Mouse (Mus musculus) c-Kit-positive CD71-negative TER-119-negative erythroid progenitor cells, embryonic 14.5 days (primary cell): Measurements from ENCODE around the gene Mindy4.

Experiments
- DNase-seq: peaks from one replicate; pipeline ENCODE4 v3.0.0-alpha.2; 2013; ENCODE audit warnings: low read depth

Gene Mindy4

DNA sequence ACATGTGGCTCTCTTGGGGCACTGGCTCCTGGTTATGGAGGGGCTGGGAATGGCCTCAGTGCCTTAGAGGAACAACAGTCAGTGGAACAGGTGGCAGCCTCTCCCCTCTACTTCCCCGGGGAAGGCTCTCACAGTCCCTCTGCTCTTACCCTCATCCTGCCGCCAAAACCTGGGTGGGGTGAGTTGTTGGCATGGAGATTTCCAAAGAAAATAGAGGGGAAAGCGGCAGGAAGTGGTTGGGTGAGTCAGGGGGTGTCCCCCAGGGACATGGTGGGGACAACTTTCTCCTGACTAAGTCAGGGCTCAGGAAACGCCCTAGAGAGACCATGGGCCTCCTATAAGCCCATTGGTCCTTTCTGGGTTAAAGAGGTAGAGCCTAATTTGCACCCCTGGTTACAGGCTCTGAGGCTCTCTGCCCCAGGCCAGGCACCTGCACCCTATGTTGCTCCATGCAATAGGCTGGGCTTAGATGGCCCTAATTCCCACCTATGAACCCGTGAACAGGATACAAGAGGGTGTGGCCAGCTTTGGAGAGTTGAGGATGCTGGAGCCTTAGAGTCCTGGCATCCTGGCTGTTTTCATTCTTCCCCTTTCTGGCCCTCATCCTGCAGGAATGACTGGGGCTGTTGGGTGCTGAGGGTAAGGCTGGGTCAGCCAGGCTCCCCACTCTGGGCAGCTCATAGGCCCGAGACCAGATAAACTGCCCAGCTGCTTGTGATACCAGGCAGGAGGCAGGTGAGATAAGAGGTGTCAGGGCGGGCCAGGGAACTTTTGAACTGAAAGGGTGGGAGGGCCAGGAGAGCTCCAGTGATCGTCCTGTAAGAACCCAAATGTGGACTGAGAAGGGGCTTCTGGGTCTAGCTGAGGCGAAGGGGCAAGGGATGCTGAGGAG, 136.0 kb downstream of the Mindy4 start:
- DNase-seq: no peak

DNA sequence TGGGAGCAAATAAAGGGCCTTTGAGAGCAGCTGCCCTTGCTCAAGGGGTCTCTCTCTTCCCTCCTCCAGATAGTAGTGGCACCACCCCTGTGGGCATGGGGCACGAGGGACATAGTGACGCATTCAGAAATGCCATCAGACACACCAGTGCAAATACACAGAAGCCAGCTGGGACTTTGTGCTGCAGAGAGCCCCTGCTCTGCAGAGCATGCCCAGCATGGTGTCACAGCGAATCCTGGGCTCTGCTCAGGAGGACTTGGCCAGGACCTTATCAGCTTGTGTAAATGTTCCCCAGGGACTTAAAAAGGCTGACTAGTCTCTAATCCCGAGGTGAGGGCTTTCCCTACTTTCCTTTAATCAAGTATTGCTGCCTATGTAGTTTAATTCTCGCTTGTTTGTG, 138.5 kb downstream of the Mindy4 start:
- no peak for DNase-seq

DNA sequence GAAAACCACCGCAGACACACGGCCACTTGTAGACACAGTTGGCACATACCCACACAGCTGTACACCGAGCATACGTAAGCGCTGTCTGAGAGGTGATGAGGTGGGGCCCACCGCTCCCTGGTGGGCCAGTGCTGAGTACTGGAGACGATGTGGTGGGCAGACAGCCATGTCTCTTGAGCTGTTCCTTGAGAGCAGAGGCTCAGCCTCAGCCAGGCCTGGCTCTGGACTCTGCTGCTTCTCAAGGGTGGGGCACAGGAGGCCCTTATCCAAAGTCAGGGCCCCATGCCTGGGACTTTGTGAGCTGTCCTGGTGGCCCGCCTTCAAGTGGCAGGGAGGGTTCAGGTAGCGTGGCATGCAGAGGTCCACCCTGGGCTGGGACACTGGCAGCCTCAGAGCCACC, 139.1 kb downstream of the Mindy4 start:
- no peak for DNase-seq

DNA sequence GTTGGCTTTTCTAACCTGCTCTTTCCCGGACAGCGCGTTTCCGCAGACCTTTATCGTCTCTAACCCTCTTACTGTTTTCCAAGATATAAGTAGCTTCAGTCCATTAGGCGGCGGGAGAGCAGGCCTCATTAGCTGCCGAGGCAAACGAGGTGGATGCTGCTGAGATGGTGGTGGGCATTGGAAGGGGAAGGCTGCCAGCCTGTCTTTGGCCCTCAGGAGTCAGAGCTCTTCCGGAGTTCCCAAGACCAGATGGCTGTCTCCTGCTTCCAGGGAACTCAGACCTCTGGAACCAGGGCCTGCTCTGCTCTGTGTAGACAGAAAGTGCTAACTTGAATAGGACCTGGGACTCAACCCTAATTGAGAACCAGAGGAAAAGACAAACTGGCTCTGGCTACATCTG, 140.3 kb downstream of the Mindy4 start:
- no peak for DNase-seq

DNA sequence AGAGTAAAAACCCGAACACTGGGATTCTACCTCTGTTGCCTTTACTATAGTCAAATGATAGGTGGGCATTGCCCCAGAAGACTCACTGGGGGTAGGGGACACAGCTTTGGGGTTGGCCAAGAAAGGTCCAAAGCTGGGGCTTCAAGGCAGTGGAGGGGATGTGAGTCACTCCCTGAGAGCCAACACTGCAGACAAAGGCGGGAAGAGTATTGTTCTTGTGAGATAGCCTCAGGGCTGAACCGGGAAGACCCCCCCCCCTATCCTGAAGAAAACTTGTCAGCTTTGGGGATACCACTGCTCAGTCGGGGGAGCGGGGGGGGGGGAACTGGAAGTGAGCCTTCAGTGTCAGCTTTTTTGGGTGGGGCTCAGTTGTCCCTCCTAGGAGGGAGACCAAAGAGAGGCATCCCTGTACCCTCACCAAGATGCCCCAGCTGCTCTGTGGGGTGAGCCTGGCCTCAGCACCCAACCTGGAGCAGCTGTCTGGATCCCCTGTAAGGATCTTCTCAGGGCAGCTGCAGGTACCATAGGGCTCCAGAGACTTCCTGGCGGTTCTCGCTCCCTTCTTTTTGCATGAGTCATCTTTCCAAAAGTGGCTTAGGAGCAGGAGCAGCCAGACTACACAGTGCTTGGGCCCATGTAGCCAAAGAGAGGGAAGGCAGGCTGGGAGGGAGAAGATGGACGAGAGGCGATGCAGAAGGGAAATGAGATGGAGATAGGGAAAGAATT, 141.3 kb downstream of the Mindy4 start:
- DNase-seq: no peak

DNA sequence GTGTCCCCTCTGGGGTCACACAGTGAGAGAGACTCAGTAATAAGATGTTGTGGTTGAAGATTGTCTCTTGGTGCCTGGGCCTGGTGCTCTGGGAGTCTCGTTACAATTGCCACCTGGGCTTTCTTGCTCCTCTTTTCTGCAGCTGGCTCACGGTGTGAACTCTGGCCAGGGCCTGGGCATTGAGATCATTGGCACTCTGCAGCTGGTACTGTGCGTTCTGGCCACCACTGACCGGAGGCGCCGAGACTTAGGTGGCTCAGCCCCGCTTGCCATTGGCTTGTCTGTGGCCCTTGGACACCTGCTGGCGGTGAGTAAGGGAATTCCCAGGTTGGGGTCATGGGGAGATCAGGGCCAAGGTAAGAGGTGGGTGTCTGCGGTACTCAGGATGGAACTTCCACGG, 142.1 kb downstream of the Mindy4 start:
- no peak for DNase-seq

DNA sequence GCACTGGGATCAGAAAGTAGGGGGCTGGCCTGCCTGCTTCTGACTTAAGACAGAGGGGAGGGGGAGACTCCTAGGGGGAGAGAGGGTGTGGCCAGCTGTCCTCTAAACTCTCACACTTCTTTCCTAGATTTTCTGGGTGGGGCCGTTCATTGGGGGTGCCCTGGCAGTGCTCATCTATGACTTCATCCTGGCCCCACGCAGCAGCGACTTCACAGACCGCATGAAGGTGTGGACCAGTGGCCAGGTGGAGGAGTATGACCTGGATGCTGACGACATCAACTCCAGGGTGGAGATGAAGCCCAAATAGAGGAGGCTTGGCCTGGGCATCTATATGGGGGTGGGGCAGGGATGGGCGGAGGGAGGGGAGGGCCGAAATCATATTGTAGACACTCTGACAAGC, 143.3 kb downstream of the Mindy4 start:
- DNase-seq: no peak

DNA sequence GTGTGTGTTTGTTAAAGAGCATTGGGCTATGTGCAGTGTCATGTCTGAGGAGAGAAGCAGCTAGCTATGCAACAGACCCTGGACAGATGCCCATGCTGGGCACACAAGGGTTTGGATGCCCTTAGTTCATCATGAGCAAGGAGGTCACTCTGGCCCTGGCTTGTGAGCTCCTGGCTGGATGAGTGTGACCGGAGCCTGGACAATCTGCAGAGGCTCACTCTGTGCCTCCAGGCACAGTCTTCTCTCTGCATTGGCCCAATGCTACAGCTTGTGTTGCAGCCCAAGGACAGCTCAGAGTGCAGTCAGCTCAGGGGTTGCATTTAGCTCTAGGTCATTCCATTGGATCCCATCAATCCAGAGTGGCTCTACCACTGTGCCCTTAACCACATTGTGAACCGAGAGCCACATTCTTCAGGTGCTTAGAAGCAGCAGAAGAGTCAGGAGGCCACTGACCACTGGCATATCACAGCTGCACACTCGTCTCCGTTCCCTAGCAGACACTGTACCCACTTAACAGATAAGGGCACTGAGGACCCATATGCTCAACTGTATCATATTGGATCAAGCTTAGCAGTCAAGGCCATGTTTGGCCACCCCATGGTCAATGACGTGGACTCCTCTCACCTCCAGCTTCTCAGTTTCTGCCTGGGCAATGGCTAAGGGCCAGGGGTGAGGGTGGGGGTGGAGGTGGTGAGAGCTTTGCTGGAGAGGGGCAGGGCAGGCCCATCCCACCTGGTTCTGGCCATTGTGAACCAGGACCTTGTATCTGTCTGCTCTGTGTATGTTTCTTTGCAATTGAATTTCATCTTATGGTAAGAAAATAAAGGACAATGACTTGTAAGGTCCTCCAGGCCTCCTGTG, 144.8 kb downstream of the Mindy4 start:
- DNase-seq: no peak

DNA sequence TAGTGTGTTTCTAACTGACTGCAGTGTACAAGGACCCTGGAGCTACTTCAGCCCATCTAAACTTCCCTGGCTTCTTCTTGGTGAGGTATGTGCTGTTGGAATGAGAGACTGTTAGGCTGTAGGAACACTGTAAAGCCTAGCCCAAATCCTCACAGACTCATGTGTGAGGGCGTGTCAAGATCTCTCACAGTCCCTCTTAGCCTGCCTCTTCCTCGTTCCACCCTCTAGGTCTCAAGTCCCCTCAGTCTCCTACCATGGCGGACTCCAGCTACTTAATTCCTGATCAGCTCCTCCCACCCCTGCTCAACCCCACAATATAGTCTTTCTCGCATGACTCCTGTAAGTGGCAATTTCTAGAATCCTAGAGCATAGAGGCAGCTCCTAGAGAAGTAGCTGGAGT, 146.0 kb downstream of the Mindy4 start:
- DNase-seq: no peak

DNA sequence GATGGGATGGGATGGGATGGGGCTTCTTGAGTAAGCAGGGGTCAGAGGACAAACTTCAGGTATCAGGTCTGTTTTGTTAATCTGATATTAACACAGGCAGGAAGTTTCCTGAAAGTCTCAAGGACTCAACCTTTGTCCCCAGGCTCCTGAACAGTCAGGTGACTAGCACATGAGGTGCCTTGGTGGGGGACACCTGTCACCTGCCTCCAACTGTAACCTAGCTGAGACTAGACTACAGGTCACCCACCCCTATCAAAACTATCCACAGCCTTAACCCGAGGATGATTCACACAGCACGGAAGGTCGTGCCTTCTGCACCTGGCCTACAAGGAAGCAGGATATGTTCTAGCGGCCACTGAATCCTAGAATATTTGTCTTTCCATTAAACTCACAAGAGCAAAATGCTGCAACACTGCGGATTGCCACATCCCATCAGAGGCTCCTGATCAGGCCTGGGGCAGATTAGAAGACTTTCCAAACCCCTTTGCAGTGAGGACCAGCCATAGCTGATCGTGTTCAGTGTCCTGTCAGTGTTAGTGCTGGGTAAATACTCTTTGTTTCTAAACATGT, 147.3 kb downstream of the Mindy4 start:
- DNase-seq: no peak

DNA sequence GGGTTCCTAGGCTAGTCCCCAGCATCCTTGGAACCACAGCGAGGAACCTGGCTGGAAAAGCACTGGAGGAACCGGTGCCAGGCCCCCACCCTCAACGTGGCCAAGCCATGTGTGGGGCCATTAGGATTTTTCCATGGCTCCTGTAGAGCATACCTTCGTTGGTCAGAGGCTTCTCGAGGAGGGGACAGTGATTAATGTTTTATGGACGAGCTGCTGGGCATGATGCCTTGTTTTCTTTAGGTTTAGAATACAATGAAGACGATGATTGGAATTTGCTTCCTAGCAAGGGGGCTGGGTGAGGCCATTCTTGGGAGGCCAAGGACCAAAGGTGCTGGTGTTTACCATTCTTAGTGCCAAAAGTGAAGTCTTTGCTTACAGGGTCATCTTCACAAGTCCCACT, 148.5 kb downstream of the Mindy4 start:
- no peak for DNase-seq

DNA sequence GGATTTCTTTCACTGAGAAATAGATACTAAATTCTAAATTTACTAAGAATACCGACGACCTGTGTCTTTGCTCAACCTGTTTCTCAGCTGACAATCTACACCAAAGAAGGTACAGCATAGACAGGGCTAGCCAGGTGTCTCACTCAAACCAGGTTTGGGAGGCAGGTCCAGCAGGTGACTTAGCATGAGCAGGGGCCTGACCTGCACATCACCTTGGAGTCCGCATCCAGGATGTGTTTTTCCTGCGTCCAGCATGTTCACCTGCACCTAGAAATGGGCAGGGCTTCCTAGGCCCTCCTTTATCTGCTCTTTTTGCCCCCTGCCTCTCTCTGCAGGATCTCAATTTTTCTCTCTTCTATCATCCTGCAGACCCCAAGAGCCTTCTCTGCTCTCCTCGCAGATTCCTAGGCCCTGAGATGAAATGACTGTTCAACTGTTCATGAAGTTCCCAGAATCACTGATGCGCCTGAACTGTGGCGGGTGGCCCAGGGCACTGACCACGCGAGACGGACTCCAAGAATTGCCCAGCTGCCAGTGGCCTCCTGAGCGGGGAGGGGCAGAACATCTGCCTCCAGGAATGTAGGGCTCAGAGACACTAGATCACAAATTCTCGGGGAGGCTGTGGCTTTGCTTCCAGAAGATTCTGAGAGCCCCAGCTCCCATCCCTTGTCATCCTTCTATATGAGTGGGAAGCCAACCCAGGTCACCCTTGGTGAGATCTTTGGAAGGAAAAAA, 150.7 kb downstream of the Mindy4 start:
- DNase-seq: no peak

DNA sequence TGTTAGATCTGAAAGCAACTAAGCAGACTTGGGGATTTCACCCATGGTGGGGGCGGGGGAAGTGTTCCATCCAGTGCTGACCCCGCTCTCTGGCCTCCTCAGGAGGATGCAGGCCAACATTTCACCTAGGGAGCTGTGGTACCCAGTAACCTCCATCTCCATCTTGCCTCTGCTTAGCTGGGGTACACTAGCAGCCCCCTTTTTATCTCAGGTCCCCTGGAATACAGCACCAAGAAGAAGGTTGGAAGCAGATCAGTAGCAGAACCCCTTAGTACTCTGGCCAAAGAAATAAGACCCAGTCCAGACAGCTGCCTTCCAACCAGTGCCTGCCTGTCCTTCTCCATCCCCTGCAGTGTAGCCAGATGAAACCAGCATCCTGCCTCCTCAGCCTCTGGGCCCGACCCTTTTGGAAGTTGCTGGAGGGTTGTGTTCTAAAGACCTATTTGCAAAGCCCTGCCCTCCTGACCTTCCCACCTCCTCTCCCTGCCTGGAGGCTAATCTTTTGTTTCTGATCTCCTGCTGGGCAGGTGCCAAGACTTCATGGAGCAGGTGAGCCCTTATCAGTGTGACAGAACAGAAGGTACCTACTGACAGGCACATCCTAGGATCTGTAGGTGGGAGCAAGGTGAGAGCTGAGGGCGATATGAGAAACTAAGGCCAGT, 151.4 kb downstream of the Mindy4 start:
- DNase-seq: no peak

DNA sequence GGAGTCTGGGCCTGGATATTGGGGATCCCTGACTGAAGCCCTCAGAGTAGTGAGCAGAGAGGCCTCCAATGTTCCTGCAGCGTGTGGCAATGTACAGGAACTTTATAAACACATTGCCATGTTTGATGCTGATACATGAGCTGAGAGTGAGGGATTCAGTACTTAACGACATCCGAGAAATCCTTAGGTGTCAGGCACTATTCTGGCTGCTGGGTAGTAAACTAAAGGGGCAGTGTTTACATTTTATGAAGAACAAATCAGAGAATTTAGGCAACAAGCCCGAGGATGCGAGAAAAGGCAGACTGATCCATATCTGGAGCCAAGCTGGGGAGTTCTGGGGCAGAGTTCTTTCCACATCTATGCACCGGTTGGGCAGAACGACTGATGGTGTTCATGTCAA, 152.4 kb downstream of the Mindy4 start:
- no peak for DNase-seq

DNA sequence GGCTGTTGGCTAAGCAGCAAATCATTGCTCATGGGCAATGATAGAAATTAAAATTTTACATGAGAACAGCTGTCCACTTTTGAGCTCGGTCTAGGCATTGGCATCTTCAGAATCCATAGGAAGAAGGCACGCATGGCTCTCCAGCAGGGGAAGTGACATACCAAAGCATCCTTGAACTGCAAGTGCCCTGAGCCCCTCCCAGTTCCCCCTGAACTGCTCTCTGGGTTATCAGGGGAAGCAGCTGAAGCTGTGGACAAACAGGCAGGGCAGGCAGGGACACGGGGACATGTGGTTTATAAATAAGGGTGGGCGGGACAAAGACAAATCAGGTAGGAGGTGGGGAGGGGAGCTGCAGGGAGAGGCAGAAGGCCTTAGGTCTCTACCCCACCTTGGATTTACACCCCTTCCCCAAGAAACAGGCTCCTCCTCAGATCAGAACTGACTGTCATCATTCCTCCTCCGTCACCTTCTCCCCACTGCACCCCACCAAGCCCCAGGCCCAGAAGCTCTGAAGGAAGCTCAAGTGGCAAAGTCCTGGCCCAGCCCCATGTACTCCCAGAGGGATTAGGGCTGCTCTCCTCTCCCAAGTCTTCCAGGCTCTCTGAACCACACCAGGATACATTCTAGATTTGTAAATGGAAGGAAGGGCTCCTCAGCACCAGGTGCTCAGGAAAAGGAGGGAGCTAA, 153.0 kb downstream of the Mindy4 start:
- DNase-seq: no peak

DNA sequence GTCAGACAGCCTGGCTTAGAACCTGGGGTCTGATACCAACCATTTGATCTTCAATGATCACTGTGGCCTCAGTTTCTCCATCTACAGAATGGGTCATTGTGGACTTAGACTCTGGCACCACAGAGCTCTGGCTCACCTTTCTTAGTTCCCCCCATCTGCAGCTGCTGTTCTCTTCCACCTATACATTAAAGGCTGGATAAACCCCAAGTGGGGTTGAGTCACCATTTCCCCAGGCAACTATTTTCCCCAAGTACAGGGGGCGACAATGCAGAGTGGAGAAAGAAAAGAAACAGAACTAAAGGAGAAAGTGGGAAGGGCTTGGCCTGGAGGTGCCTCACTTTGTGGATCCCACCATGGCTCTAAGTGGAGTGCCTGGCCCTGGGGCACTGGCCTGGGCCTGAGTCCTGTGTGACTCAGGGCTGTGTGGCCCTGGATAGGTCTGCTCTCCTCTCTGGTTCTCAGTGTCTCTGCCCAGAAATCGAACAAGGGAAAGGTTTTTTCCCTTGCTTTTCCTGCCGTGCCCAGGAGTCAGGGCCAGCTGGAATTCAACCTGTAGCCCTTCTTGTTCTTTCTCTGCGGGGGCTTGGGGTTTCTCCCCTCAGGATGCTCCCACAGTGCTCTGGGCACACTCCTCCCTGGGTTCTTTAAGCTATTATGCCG, 153.9 kb downstream of the Mindy4 start:
- no peak for DNase-seq

DNA sequence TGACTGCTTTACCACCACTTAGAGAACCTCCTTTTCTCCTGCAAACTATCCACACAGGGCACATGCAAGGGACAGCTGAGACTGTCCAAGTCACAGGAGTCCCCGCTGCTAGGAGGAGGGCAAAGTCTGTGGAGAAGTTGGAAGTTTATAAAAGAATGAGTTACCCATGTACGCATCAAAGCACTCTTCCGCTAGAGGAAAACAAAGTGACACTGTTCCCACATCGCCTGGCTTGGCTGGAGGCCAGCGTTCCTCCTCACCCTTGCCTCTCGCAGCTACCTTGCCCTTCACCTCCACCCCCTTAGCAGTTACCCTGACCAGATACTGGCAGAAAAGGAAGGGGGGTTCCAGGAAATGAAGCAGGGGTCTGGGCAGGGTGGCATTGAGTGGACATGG, 154.5 kb downstream of the Mindy4 start:
- no peak for DNase-seq

DNA sequence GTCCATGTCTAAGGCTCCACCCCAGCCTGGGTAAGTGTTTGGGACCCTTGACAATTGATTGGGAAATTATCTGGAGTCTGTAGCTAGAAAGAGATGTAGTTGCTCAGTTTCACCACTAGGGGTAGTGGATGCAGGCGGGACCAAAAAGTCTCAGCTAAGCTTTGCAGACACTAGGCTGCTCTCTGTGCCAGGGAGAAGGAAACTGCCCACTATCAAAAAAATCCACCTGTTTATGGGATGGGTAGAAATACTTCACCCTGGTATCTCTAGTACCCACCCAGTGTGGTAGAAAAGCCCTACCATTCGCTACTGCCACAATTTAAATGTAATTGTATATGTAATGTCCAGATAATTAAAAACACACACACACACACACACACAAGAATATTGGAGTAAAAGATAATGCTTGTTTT, 155.6 kb downstream of the Mindy4 start:
- DNase-seq: peak; percentile 38

DNA sequence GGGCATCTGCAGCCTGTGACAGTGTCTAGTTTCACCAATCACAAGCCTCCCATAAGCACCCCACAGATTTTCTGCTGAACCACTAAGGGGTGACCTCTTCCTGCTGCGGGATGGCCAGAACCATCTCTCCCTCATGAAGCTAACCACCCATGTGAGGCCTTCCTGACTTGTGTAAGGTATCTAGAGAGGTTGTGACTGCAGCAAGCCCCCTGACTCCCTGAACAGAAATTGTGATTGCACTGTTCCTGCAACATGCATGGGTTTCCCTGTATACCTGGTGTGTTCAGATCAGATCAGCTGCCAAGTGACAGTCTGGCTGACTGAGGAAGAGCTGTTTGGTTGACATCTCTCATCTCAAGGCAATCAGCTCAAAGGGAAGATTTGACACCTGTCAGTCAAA, 159.5 kb downstream of the Mindy4 start:
- no peak for DNase-seq

DNA sequence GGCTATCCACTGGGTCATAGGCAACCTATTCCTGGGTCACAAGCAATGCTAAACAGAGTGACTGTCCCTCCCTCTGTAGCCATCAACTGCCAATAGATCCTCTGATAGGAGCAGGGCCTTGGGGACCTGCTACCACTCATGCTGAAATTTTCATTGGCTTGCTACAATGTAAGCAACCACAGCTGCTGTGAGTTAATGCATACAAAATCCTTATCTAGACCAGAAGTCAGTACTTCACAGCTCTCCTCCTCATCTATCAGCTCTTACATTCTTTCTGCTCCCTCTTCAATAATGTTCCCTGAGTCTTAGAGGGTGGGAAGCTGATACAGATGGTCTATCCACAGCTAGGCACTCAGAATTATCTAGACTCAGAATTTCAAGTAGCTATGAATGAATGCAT, 163.9 kb downstream of the Mindy4 start:
- DNase-seq: no peak
